Mouse (Mus musculus) frontal cortex, postnatal 10 days (tissue): ENCODE data around the gene Serinc2.

Experiments used
- DNase-seq, 2 experiments: peaks; one replicate each; pipeline ENCODE4 v3.0.0; 2022; ENCODE audit warnings: low spot score in 2 of 2, mixed read lengths in 1 of 2

The Serinc2 gene

GRCm38 (mm10) chr4:130279105-130279504 lies at the start of gene Serinc2:
TSS of gene Serinc2 (minus strand) at chr4:130279205.
- no peak for DNase-seq

- no peak for DNase-seq
These were observed 48.4 kb upstream of the Serinc2 start for GRCm38 (mm10) chr4:130327366-130327765.

GRCm38 (mm10) chr4:130325446-130325845 lies 46.4 kb upstream of the Serinc2 start:
- no peak for DNase-seq

- DNase-seq = no peak
These were observed 44.6 kb upstream of the Serinc2 start for GRCm38 (mm10) chr4:130323607-130324006.

GRCm38 (mm10) chr4:130323165-130323564 lies 44.2 kb upstream of the Serinc2 start:
- no peak for DNase-seq

GRCm38 (mm10) chr4:130322567-130322966 lies 43.6 kb upstream of the Serinc2 start:
- no peak for DNase-seq

GRCm38 (mm10) chr4:130321640-130322039 lies 42.6 kb upstream of the Serinc2 start:
- DNase-seq = no peak

GRCm38 (mm10) chr4:130319564-130319963 lies 40.6 kb upstream of the Serinc2 start:
- DNase-seq = no peak

GRCm38 (mm10) chr4:130318122-130318521 lies 39.1 kb upstream of the Serinc2 start:
- DNase-seq = no peak

- no peak for DNase-seq
These were observed 37.7 kb upstream of the Serinc2 start for GRCm38 (mm10) chr4:130316691-130317090.

GRCm38 (mm10) chr4:130315771-130316527 lies 36.9 kb upstream of the Serinc2 start:
- no peak for DNase-seq

- DNase-seq = no peak
These were observed 34.5 kb upstream of the Serinc2 start for GRCm38 (mm10) chr4:130313552-130313951.

GRCm38 (mm10) chr4:130312526-130312925 lies 33.5 kb upstream of the Serinc2 start:
- no peak for DNase-seq

- no peak for DNase-seq
These were observed 30.2 kb upstream of the Serinc2 start for GRCm38 (mm10) chr4:130309254-130309653.

GRCm38 (mm10) chr4:130308231-130309081 lies 29.5 kb upstream of the Serinc2 start, which contains the start of the genes Fabp3 and Gm10570:
TSS of gene Fabp3 (plus strand) at chr4:130308595.
TSS of gene Gm10570 (minus strand) at chr4:130308674.
- DNase-seq = peak; percentile 71 to 74

GRCm38 (mm10) chr4:130307851-130308230 lies 28.8 kb upstream of the Serinc2 start:
- no peak for DNase-seq

GRCm38 (mm10) chr4:130306796-130307630 lies 28.0 kb upstream of the Serinc2 start:
- DNase-seq = no peak

GRCm38 (mm10) chr4:130304746-130305145 lies 25.7 kb upstream of the Serinc2 start:
- DNase-seq = no peak

GRCm38 (mm10) chr4:130302285-130302870 lies 23.4 kb upstream of the Serinc2 start:
- no peak for DNase-seq

- DNase-seq = no peak
These were observed 20.6 kb upstream of the Serinc2 start for GRCm38 (mm10) chr4:130299629-130300018.

- no peak for DNase-seq
These were observed 20.0 kb upstream of the Serinc2 start for GRCm38 (mm10) chr4:130298877-130299628.
